Mouse (Mus musculus): ENCODE results near the gene Ercc6l2. TPM values are rescaled to one million over a fixed set of nuclear protein-coding genes. Genes with fewer than 3 reads are reported as not detected.

Gene Ercc6l2
- polyA plus RNA-seq, 1 experiment from 2014 or later = 13.6 TPM

DNA sequence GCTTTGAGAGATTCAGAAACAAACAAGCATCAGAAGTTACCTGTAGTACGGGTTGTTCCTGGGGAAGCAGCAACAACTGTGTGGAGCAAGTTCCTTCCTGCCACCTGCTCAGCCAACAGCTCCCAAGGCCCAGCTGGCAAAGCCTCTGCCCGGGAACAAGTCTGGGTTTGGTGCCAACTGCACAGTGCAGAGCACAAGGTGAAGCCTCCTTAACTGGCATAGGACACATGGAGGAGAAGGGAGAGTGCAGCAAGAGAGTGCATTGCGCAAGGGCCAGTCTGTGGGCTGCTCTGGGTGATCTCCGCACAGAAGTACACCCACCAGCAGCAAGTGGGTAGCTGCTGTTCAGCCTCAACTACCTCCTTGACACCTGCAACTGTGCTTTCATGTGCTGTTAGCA is 91.5 kb downstream of the Ercc6l2 start:
- ATAC-seq (ENCODE audit: low read depth) = no peak
- no peak overlapping the region for H3K4me2 ChIP-seq (ENCODE audit: low read depth, low read length)
- peaks cover 2% of the 10 kb centered on the region; the same call in 1 of the 2 replicates for H3K4me1 ChIP-seq (ENCODE audit: control insufficient read depth, insufficient read depth, low read length)
- WGBS = 82% methylated on average over 4 of the region's 4 CpGs
- no peaks in the 10 kb centered on the region for H3K36me3 ChIP-seq (ENCODE audit: control insufficient read depth, insufficient read depth, low read length)
- no peak overlapping the region for H3K4me3 ChIP-seq (ENCODE audit: low read depth, low read length)
- no peaks in the 10 kb centered on the region for H3K9me3 ChIP-seq (ENCODE audit: control insufficient read depth, low read length)
- H3K27me3 ChIP-seq (ENCODE audit: control insufficient read depth, insufficient read depth, low read length) = no peaks in the 10 kb centered on the region
- no peak overlapping the region for H3K9ac ChIP-seq (replicated peaks; ENCODE audit: low read depth, low read length)
- H3K27ac ChIP-seq (ENCODE audit: low read depth, low read length) = no peak overlapping the region

GRCm38 (mm10) chr13:63907437-63907836 is 92.4 kb downstream of the Ercc6l2 start:
- ATAC-seq (ENCODE audit: low read depth) = no peak
- H3K4me3 ChIP-seq (ENCODE audit: low read depth, low read length) = no peak overlapping the region
- 49% methylated on average over 4 of the region's 4 CpGs for WGBS
- no peak overlapping the region for H3K9ac ChIP-seq (replicated peaks; ENCODE audit: low read depth, low read length)
- no peak overlapping the region for H3K4me2 ChIP-seq (ENCODE audit: low read depth, low read length)
- no peaks in the 10 kb centered on the region for H3K9me3 ChIP-seq (ENCODE audit: control insufficient read depth, low read length)
- H3K4me1 ChIP-seq (ENCODE audit: control insufficient read depth, insufficient read depth, low read length) = no peaks in the 10 kb centered on the region
- H3K27ac ChIP-seq (ENCODE audit: low read depth, low read length) = no peak overlapping the region
- no peaks in the 10 kb centered on the region for H3K27me3 ChIP-seq (ENCODE audit: control insufficient read depth, insufficient read depth, low read length)
- no peaks in the 10 kb centered on the region for H3K36me3 ChIP-seq (ENCODE audit: control insufficient read depth, insufficient read depth, low read length)

- H3K4me2 ChIP-seq (ENCODE audit: low read depth, low read length) = no peak overlapping the region
- 78% methylated on average over 5 of the region's 5 CpGs for WGBS
- H3K9me3 ChIP-seq (ENCODE audit: control insufficient read depth, low read length) = no peaks in the 10 kb centered on the region
- H3K27me3 ChIP-seq (ENCODE audit: control insufficient read depth, insufficient read depth, low read length) = no peaks in the 10 kb centered on the region
- H3K36me3 ChIP-seq (ENCODE audit: control insufficient read depth, insufficient read depth, low read length) = no peaks in the 10 kb centered on the region
- no peak overlapping the region for H3K9ac ChIP-seq (replicated peaks; ENCODE audit: low read depth, low read length)
- H3K27ac ChIP-seq (ENCODE audit: low read depth, low read length) = no peak overlapping the region
- H3K4me3 ChIP-seq (ENCODE audit: low read depth, low read length) = no peak overlapping the region
- ATAC-seq (ENCODE audit: low read depth) = no peak
- no peaks in the 10 kb centered on the region for H3K4me1 ChIP-seq (ENCODE audit: control insufficient read depth, insufficient read depth, low read length)
Measured at GRCm38 (mm10) chr13:63910141-63910804, 95.2 kb downstream of the Ercc6l2 start.

DNA sequence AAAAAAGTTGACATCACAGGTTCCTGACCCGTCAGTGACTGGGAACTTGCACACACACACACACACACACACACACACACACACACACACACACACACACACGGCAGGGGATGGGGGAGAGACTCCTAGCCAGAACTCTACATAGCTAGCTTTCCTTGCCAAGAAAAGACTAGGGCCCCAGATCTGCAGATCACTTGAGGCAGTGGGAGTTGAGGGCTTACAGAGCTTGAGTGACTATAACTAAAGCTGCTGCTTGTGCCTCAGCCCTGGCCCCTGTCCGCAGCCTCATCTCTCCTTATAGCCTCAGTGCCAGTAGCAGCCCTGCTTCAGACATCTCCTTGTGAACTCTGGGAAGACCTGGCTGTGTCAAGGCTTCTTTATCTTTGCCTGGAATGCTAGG is 96.6 kb downstream of the Ercc6l2 start:
- Histone ChIP-seq H3K27me3 (ENCODE audit: control insufficient read depth, insufficient read depth, low read length) (no peaks in the 10 kb centered on the region), H3K27ac (ENCODE audit: low read depth, low read length) (no peak overlapping the region), H3K4me2 (ENCODE audit: low read depth, low read length) (no peak overlapping the region), H3K9me3 (ENCODE audit: control insufficient read depth, low read length) (no peaks in the 10 kb centered on the region), H3K36me3 (ENCODE audit: control insufficient read depth, insufficient read depth, low read length) (no peaks in the 10 kb centered on the region), H3K4me1 (ENCODE audit: control insufficient read depth, insufficient read depth, low read length) (no peaks in the 10 kb centered on the region), H3K4me3 (ENCODE audit: low read depth, low read length) (no peak overlapping the region), H3K9ac (replicated peaks; ENCODE audit: low read depth, low read length) (no peak overlapping the region)
- no peak for ATAC-seq (ENCODE audit: low read depth)
- WGBS = 86% methylated on average over 3 of the region's 3 CpGs

DNA sequence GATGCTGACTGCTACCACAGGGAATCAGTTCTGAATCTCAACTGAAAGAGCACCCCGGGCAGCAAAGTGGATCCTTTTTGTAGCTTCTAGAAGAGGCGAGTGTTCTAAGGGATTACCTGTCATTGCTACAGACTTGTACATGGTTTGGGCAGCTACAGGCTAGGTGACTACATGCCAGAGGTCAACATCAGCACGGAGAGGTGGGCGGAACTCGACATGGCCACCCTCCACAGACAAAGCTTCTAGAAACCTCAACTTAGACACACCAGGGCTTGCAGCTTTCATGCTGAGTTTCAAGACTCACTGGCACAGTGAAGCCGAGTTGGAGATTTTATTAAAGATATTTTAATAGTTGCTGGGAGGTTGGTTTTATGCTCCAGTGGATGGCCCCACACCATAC is 98.1 kb downstream of the Ercc6l2 start:
- Histone ChIP-seq H3K9me3 (ENCODE audit: control insufficient read depth, low read length) (no peaks in the 10 kb centered on the region), H3K4me1 (ENCODE audit: control insufficient read depth, insufficient read depth, low read length) (peaks cover 3% of the 10 kb centered on the region; the same call in 1 of the 2 replicates), H3K36me3 (ENCODE audit: control insufficient read depth, insufficient read depth, low read length) (no peaks in the 10 kb centered on the region), H3K4me2 (ENCODE audit: low read depth, low read length) (no peak overlapping the region), H3K27me3 (ENCODE audit: control insufficient read depth, insufficient read depth, low read length) (no peaks in the 10 kb centered on the region), H3K4me3 (ENCODE audit: low read depth, low read length) (no peak overlapping the region), H3K9ac (replicated peaks; ENCODE audit: low read depth, low read length) (no peak overlapping the region), H3K27ac (ENCODE audit: low read depth, low read length) (no peak overlapping the region)
- no peak for ATAC-seq (ENCODE audit: low read depth)
- WGBS = 91% methylated on average over 6 of the region's 6 CpGs

DNA sequence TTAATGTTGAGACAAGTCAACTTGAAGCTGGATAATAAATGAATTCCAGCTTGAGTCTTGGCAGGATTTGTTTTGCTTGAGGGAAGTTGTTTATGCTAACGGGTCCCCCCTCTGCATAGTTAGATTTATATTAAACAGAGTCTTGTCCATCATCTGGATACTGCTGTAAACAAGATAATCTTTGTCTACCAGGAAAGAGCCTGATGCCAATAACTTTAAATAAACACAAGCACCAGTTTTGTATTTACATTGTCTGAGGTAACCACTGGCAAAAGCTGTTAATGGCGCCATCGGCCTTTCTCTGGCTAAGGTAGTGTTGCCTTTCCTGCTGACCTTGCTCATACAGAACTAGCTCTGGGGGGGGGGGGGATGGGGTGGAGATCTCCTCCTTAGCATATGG is 100.1 kb downstream of the Ercc6l2 start:
- ATAC-seq (ENCODE audit: low read depth) = no peak
- no peaks in the 10 kb centered on the region for H3K27me3 ChIP-seq (ENCODE audit: control insufficient read depth, insufficient read depth, low read length)
- no peak overlapping the region for H3K9ac ChIP-seq (replicated peaks; ENCODE audit: low read depth, low read length)
- H3K4me3 ChIP-seq (ENCODE audit: low read depth, low read length) = no peak overlapping the region
- H3K27ac ChIP-seq (ENCODE audit: low read depth, low read length) = no peak overlapping the region
- no peaks in the 10 kb centered on the region for H3K9me3 ChIP-seq (ENCODE audit: control insufficient read depth, low read length)
- no peak overlapping the region for H3K4me2 ChIP-seq (ENCODE audit: low read depth, low read length)
- H3K4me1 ChIP-seq (ENCODE audit: control insufficient read depth, insufficient read depth, low read length) = peaks cover 14% of the 10 kb centered on the region
- 90% methylated on average over 3 of the region's 3 CpGs for WGBS
- H3K36me3 ChIP-seq (ENCODE audit: control insufficient read depth, insufficient read depth, low read length) = no peaks in the 10 kb centered on the region

DNA sequence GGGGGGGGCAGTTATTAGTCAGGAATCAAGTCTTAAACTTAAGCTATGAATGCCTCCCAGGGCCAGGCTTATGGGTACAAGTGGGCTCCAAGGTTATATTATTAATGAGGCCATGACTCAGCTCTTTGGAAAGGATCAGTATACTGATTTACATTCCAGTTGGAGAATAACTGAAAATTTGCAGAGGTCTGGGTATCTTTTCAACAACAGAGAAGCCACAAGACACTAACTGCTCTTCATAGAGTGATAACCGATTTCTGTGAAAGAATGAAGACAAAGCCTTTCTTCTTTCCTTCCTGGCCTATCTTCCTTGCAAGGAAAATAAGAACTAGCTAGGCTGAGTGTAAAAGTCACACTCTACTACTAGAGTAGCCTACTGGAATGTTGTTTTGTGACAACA is 100.6 kb downstream of the Ercc6l2 start:
- ATAC-seq (ENCODE audit: low read depth) = no peak

GRCm38 (mm10) chr13:63916568-63916967 is 101.5 kb downstream of the Ercc6l2 start:
- Histone ChIP-seq H3K4me1 (ENCODE audit: control insufficient read depth, insufficient read depth, low read length) (peaks cover 14% of the 10 kb centered on the region), H3K9ac (replicated peaks; ENCODE audit: low read depth, low read length) (no peak overlapping the region), H3K27me3 (ENCODE audit: control insufficient read depth, insufficient read depth, low read length) (no peaks in the 10 kb centered on the region), H3K4me3 (ENCODE audit: low read depth, low read length) (no peak overlapping the region), H3K27ac (ENCODE audit: low read depth, low read length) (no peak overlapping the region), H3K9me3 (ENCODE audit: control insufficient read depth, low read length) (no peaks in the 10 kb centered on the region), H3K36me3 (ENCODE audit: control insufficient read depth, insufficient read depth, low read length) (no peaks in the 10 kb centered on the region), H3K4me2 (ENCODE audit: low read depth, low read length) (no peak overlapping the region)
- 93% methylated on average over 8 of the region's 8 CpGs for WGBS
- no peak for ATAC-seq (ENCODE audit: low read depth)

More for the DNA sequence above, 100.6 kb downstream of the Ercc6l2 start:
- H3K4me1 ChIP-seq (ENCODE audit: control insufficient read depth, insufficient read depth, low read length) = peaks cover 14% of the 10 kb centered on the region
- H3K4me2 ChIP-seq (ENCODE audit: low read depth, low read length) = no peak overlapping the region
- no peaks in the 10 kb centered on the region for H3K36me3 ChIP-seq (ENCODE audit: control insufficient read depth, insufficient read depth, low read length)
- H3K27ac ChIP-seq (ENCODE audit: low read depth, low read length) = no peak overlapping the region
- no peaks in the 10 kb centered on the region for H3K27me3 ChIP-seq (ENCODE audit: control insufficient read depth, insufficient read depth, low read length)
- H3K9ac ChIP-seq (replicated peaks; ENCODE audit: low read depth, low read length) = no peak overlapping the region
- 87% methylated on average over 1 of the region's 1 CpGs for WGBS
- no peaks in the 10 kb centered on the region for H3K9me3 ChIP-seq (ENCODE audit: control insufficient read depth, low read length)
- H3K4me3 ChIP-seq (ENCODE audit: low read depth, low read length) = no peak overlapping the region

DNA sequence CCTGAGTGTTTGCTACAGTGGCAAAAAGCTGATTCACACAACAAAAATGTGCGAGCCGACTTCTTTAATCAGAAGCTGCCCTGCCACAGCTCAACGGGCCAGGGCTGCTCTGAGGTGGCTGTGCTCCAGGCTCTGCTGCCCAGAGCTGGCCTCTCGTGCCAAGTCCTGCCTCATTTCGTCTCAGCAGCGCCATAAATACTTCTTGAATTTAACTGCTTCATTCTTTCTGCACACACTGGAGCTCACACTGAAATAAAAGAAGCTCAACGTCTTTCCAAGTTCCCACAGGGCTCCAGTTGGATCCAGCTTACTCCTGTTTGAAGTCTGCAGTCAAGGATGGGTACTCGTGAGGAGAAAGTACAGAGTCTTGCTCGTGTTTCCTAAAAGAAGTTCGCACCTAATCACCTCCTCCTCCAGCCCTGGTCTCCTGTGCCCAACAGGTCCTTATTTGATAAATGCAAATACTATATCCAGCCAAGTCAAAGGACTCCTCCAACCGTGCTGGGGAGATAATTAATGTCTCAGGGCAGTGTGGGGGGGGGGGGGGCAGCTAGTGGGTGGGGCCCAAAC is 102.2 kb downstream of the Ercc6l2 start:
- Histone ChIP-seq H3K27ac (ENCODE audit: low read depth, low read length) (peak overlapping the region; percentile 60), H3K4me1 (ENCODE audit: control insufficient read depth, insufficient read depth, low read length) (peaks cover 14% of the 10 kb centered on the region), H3K4me2 (ENCODE audit: low read depth, low read length) (no peak overlapping the region), H3K4me3 (ENCODE audit: low read depth, low read length) (no peak overlapping the region), H3K27me3 (ENCODE audit: control insufficient read depth, insufficient read depth, low read length) (no peaks in the 10 kb centered on the region), H3K9ac (replicated peaks; ENCODE audit: low read depth, low read length) (no peak overlapping the region), H3K9me3 (ENCODE audit: control insufficient read depth, low read length) (no peaks in the 10 kb centered on the region), H3K36me3 (ENCODE audit: control insufficient read depth, insufficient read depth, low read length) (no peaks in the 10 kb centered on the region)
- WGBS = 12% methylated on average over 11 of the region's 11 CpGs
- peak; percentile 80 for ATAC-seq (ENCODE audit: low read depth)
